Mouse (Mus musculus) liver, adult 2 months (tissue): ENCODE results near the gene Gm10160.

Experiments
- CTCF ChIP-seq: fragments of 200-500 bp; IDR thresholded peaks from 2 replicates; pipeline ENCODE4 v1.5.1; 2011; ENCODE audit warnings: low read depth, low read length, control low read depth
- POLR2A ChIP-seq: fragments of 200-500 bp; IDR thresholded peaks from 2 replicates; pipeline ENCODE4 v1.6.1; 2011; ENCODE audit warnings: low read length, control low read depth; ENCODE audit not compliant: insufficient read depth; ENCODE audit errors: extremely low read depth

- TF ChIP-seq CTCF, result no peak
- TF ChIP-seq POLR2A, result no peak
Measured at GRCm38 (mm10) chr7:81856221-81856620, 627 bp upstream of the Gm10160 start.
